Mouse (Mus musculus): Measurements from ENCODE around the gene Tmem104. TPM values are rescaled to one million over a fixed set of nuclear protein-coding genes. Genes with fewer than 3 reads are reported as not detected.
A peak's percentile ranks its signal among the peaks of the same experiment; 100 is the strongest.

Gene Tmem104
- polyA plus RNA-seq, 1 experiment from 2014 or later, result 12.5 TPM

DNA sequence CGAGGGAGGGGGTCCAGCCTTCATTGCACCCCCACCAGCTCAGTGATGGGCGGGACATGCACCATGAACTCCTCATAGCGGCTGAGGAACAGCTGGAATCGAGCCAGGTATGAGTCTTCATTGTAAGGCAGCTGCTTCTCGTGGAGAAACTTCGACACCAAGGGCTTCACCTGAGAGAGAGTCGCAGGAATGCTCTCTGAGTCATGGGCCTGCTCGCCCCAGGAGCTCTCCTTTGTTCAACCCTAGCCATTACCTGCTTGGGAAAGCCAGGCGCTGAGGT, 96.1 kb downstream of the Tmem104 start:
- Histone ChIP-seq H3K27ac (replicated peaks; ENCODE audit: low read depth, low read length) (no peak overlapping the region), H3K4me1 (ENCODE audit: control insufficient read depth, insufficient read depth, low read length) (no peaks in the 10 kb centered on the region), H3K36me3 (ENCODE audit: control insufficient read depth, insufficient read depth, low read length) (no peaks in the 10 kb centered on the region), H3K9ac (ENCODE audit: low read depth, low read length) (no peak overlapping the region), H3K4me2 (ENCODE audit: low read depth, low read length) (no peak overlapping the region), H3K4me3 (ENCODE audit: low read depth, low read length) (no peak overlapping the region), H3K9me3 (ENCODE audit: control insufficient read depth, low read length) (no peaks in the 10 kb centered on the region), H3K27me3 (replicated peaks; ENCODE audit: control insufficient read depth, insufficient read depth, low read length) (no peaks in the 10 kb centered on the region)
- WGBS, result 62% methylated on average over 9 of the region's 9 CpGs
- ATAC-seq (ENCODE audit: low read depth), result no peak
- no peak for DNase-seq (ENCODE audit: low spot score)

DNA sequence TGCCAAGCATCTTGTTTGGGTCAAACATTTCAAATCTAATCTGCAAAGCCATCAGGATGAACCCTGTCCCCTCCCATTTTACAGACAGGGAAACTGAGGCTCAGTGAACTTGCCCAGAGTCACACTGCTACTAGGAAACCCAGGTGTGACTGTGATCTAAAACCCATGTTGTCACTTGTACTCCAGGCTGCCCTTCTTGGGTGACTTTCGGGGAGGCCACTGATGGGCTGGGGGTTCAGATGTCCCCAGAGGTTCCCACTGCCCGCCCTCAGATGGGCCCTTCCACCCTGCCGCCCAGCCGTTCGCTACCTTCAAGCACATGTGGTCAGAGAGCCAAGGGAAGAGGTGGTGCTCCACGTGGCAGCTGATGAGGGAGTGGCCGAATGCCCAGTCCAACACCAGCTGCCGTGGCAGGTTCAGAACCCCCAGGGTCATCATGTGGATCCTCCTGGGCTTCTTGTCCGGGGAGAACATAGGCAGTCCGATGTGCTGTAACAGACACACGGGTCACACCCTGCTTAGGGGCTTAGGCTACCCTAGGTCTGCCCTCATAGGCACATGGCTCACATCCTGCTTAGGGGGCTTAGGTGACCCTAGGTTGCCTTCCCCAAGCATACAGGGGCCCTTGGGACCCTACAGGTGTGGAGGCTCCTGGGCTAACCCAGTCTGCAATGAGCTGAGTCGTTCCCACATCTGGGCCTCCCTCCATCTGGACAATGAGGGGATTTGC, 96.8 kb downstream of the Tmem104 start:
- Histone ChIP-seq H3K4me2 (ENCODE audit: low read depth, low read length) (no peak overlapping the region), H3K4me1 (ENCODE audit: control insufficient read depth, insufficient read depth, low read length) (no peaks in the 10 kb centered on the region), H3K9ac (ENCODE audit: low read depth, low read length) (no peak overlapping the region), H3K36me3 (ENCODE audit: control insufficient read depth, insufficient read depth, low read length) (no peaks in the 10 kb centered on the region), H3K27ac (replicated peaks; ENCODE audit: low read depth, low read length) (no peak overlapping the region), H3K9me3 (ENCODE audit: control insufficient read depth, low read length) (no peaks in the 10 kb centered on the region), H3K27me3 (replicated peaks; ENCODE audit: control insufficient read depth, insufficient read depth, low read length) (no peaks in the 10 kb centered on the region), H3K4me3 (ENCODE audit: low read depth, low read length) (no peak overlapping the region)
- DNase-seq (ENCODE audit: low spot score) (no peak), ATAC-seq (ENCODE audit: low read depth) (no peak)
- 81% methylated on average over 12 of the region's 12 CpGs for WGBS

DNA sequence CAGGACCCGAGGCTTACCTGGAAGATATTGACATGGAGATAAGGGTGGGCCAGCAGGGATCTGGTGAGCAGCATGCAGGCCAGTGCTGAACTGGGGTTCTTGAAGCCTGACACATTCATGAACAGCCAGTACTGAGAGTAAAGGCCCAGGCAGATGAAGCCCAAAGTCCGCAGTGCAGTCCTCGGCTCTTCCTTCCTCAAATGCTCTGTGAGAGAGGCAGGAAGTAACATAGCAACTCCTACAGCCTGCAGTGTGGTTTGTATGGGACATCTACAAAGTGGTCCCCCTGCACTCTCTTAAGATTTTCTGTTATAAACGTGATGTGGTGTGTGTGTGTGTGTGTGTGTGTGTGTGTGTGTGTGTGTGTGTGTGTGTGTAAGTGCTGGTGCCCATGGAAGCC, 98.0 kb downstream of the Tmem104 start:
- Histone ChIP-seq H3K9me3 (ENCODE audit: control insufficient read depth, low read length) (no peaks in the 10 kb centered on the region), H3K36me3 (ENCODE audit: control insufficient read depth, insufficient read depth, low read length) (no peaks in the 10 kb centered on the region), H3K27ac (replicated peaks; ENCODE audit: low read depth, low read length) (no peak overlapping the region), H3K4me1 (ENCODE audit: control insufficient read depth, insufficient read depth, low read length) (no peaks in the 10 kb centered on the region), H3K9ac (ENCODE audit: low read depth, low read length) (no peak overlapping the region), H3K4me3 (ENCODE audit: low read depth, low read length) (no peak overlapping the region), H3K4me2 (ENCODE audit: low read depth, low read length) (no peak overlapping the region), H3K27me3 (replicated peaks; ENCODE audit: control insufficient read depth, insufficient read depth, low read length) (no peaks in the 10 kb centered on the region)
- ATAC-seq (ENCODE audit: low read depth), result no peak
- 56% methylated on average over 2 of the region's 4 CpGs for WGBS
- no peak for DNase-seq (ENCODE audit: low spot score)

DNA sequence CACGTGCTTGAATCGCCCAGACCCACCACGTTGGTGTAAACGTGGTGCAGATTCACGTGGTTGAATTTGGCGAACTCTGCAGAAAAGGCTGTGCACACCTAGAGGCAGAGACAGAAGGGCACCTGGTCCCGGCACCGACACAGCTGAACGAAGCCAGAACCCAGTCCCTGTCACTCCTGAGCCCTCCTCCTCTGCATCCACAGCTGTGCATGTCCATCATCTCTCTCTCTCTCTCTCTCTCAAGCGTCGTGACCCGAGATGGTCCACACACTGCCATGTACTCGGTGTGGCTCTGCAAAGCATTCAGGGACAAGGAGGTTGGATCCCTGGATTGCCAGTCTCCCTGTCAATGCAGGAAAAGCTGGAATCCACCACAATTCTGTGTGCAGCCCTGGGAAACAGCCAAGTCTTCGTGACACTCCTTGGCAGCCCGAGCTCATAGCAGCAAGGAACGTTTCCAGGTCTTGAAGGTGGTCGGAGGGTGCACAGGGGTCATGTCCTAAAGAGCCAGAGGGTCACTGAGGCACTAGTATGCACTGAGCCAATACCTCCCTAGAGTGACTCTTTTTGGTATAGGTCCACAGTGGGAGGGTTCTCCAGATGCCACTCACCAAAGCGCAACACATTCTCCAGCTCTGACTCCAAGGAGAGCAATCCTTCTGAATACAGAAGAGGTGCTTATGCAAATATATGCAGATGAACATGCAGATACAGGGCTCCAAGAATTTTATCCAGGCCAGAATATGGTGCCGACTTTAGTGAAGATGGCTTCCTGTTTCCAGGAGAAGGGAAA, 99.1 kb downstream of the Tmem104 start:
- Histone ChIP-seq H3K36me3 (ENCODE audit: control insufficient read depth, insufficient read depth, low read length) (no peaks in the 10 kb centered on the region), H3K4me3 (ENCODE audit: low read depth, low read length) (no peak overlapping the region), H3K27me3 (replicated peaks; ENCODE audit: control insufficient read depth, insufficient read depth, low read length) (no peaks in the 10 kb centered on the region), H3K27ac (replicated peaks; ENCODE audit: low read depth, low read length) (no peak overlapping the region), H3K4me2 (ENCODE audit: low read depth, low read length) (no peak overlapping the region), H3K9ac (ENCODE audit: low read depth, low read length) (no peak overlapping the region), H3K4me1 (ENCODE audit: control insufficient read depth, insufficient read depth, low read length) (peaks cover under 1% of the 10 kb centered on the region), H3K9me3 (ENCODE audit: control insufficient read depth, low read length) (no peaks in the 10 kb centered on the region)
- ATAC-seq (ENCODE audit: low read depth), result no peak
- WGBS, result 67% methylated on average over 19 of the region's 19 CpGs
- no peak for DNase-seq (ENCODE audit: low spot score)

DNA sequence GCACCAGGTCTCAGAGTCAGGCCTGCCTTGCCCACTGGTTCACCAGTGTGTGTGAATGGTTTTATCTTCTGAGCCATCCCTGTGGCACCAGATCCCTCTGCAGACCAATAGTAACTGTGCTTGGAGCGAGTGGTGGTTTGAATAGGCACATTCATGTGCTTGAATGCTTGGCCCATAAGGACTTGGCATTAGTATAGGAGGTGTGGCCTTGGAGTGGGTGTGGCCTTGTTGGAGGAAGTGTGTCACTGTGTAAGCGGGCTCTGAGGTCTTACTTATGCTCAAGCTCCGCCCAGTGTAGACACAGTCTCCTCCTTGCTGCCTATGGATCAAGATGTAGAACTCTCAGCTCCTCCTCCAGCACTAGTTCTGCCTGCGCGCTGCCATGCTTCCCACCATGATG, 100.1 kb downstream of the Tmem104 start:
- Histone ChIP-seq H3K4me2 (ENCODE audit: low read depth, low read length) (no peak overlapping the region), H3K4me3 (ENCODE audit: low read depth, low read length) (no peak overlapping the region), H3K36me3 (ENCODE audit: control insufficient read depth, insufficient read depth, low read length) (no peaks in the 10 kb centered on the region), H3K27me3 (replicated peaks; ENCODE audit: control insufficient read depth, insufficient read depth, low read length) (no peaks in the 10 kb centered on the region), H3K9me3 (ENCODE audit: control insufficient read depth, low read length) (no peaks in the 10 kb centered on the region), H3K4me1 (ENCODE audit: control insufficient read depth, insufficient read depth, low read length) (peaks cover 3% of the 10 kb centered on the region), H3K9ac (ENCODE audit: low read depth, low read length) (no peak overlapping the region), H3K27ac (replicated peaks; ENCODE audit: low read depth, low read length) (no peak overlapping the region)
- no peak for DNase-seq (ENCODE audit: low spot score)
- ATAC-seq (ENCODE audit: low read depth), result no peak
- 81% methylated on average over 5 of the region's 5 CpGs for WGBS

DNA sequence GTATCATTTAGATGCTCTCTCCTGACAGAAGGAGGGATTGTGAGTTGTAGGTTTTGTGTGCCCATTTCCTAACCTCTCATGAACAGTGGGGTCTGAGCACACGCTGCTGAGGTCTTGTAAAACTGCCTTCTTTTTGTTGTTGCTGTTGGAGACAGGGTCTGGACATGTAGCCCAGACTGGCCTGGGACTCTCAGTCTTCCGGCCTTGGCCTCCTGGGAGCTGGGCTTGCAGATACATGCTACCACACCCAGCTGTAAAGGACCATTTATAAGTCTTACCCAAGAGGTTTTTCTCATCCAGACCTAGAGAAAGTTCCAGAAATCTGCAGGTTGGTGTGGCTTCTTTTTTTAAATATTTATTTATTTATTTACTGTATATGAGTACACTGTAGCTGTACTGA, 101.0 kb downstream of the Tmem104 start:
- no peak overlapping the region for H3K27ac ChIP-seq (replicated peaks; ENCODE audit: low read depth, low read length)
- H3K4me3 ChIP-seq (ENCODE audit: low read depth, low read length), result no peak overlapping the region
- 88% methylated on average over 2 of the region's 2 CpGs for WGBS
- DNase-seq (ENCODE audit: low spot score), result no peak
- no peaks in the 10 kb centered on the region for H3K9me3 ChIP-seq (ENCODE audit: control insufficient read depth, low read length)
- H3K4me2 ChIP-seq (ENCODE audit: low read depth, low read length), result no peak overlapping the region
- peaks cover 3% of the 10 kb centered on the region for H3K4me1 ChIP-seq (ENCODE audit: control insufficient read depth, insufficient read depth, low read length)
- no peaks in the 10 kb centered on the region for H3K36me3 ChIP-seq (ENCODE audit: control insufficient read depth, insufficient read depth, low read length)
- ATAC-seq (ENCODE audit: low read depth), result no peak
- no peaks in the 10 kb centered on the region for H3K27me3 ChIP-seq (replicated peaks; ENCODE audit: control insufficient read depth, insufficient read depth, low read length)
- no peak overlapping the region for H3K9ac ChIP-seq (ENCODE audit: low read depth, low read length)

DNA sequence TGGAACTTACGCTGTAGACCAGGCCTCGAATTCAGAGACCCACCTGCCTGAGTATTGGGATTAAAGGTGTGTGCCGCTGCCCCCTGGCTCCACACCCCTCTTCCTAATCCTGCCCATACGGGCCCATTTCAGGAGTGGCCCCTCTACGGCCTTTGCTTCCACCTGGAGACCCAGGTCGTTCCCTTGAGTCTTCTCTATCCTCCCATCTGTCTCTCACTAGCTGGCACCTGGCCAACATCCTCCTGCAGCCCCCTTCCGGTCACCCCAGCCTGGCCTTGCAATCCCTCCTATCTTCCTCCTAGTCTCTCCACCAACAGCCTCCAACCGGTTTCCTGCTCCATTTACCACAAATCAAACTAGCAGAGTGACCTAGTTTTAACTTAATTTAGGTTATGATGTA, 102.6 kb downstream of the Tmem104 start:
- no peak for ATAC-seq (ENCODE audit: low read depth)
- no peaks in the 10 kb centered on the region for H3K27me3 ChIP-seq (replicated peaks; ENCODE audit: control insufficient read depth, insufficient read depth, low read length)
- peaks cover 3% of the 10 kb centered on the region for H3K4me1 ChIP-seq (ENCODE audit: control insufficient read depth, insufficient read depth, low read length)
- no peak for DNase-seq (ENCODE audit: low spot score)
- no peak overlapping the region for H3K4me3 ChIP-seq (ENCODE audit: low read depth, low read length)
- WGBS, result 77% methylated on average over 8 of the region's 8 CpGs
- no peak overlapping the region for H3K27ac ChIP-seq (replicated peaks; ENCODE audit: low read depth, low read length)
- H3K36me3 ChIP-seq (ENCODE audit: control insufficient read depth, insufficient read depth, low read length), result no peaks in the 10 kb centered on the region
- H3K9me3 ChIP-seq (ENCODE audit: control insufficient read depth, low read length), result no peaks in the 10 kb centered on the region
- H3K4me2 ChIP-seq (ENCODE audit: low read depth, low read length), result no peak overlapping the region
- no peak overlapping the region for H3K9ac ChIP-seq (ENCODE audit: low read depth, low read length)

DNA sequence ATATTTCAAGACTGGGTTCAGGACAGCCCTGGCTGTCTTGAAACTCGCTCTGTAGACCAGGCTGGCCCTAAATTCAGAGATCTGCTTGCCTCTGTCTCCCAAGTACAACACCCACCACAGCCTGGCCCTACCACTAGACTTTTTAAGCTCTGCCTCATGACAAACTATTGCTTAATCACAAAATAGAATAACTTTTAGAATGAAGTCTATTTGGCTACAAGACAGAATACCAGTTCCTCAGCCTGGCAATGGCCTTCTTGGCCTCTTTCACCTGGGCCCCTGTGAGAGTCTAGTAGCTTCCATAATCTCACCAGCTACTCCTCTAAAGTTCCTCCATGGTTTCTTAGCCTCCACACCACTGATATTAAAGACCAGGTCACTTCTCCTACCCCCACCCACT, 103.0 kb downstream of the Tmem104 start:
- no peak overlapping the region for H3K9ac ChIP-seq (ENCODE audit: low read depth, low read length)
- H3K4me3 ChIP-seq (ENCODE audit: low read depth, low read length), result no peak overlapping the region
- ATAC-seq (ENCODE audit: low read depth), result no peak
- no peak overlapping the region for H3K27ac ChIP-seq (replicated peaks; ENCODE audit: low read depth, low read length)
- H3K9me3 ChIP-seq (ENCODE audit: control insufficient read depth, low read length), result no peaks in the 10 kb centered on the region
- H3K4me2 ChIP-seq (ENCODE audit: low read depth, low read length), result no peak overlapping the region
- H3K4me1 ChIP-seq (ENCODE audit: control insufficient read depth, insufficient read depth, low read length), result peaks cover 3% of the 10 kb centered on the region
- DNase-seq (ENCODE audit: low spot score), result no peak
- WGBS, result 91% methylated on average over 1 of the region's 1 CpGs
- H3K27me3 ChIP-seq (replicated peaks; ENCODE audit: control insufficient read depth, insufficient read depth, low read length), result no peaks in the 10 kb centered on the region
- no peaks in the 10 kb centered on the region for H3K36me3 ChIP-seq (ENCODE audit: control insufficient read depth, insufficient read depth, low read length)

DNA sequence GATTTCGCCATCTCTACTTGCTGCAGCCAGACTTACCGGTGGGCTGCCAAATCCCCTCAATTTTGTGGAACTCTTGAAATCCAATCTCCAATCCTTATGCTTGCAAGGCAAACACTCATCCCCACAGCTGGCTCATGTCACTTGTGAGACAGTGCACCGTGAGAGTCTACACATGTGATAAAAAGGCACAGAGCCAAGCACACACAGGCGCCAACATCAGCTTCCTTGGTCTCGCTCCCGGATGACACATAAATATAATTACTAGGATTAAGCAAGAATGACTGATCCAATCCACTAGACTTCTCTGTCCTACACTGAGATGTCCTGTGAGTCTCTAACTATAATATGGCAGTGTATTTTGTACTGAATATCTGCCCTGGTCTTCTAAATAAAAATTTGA, 103.6 kb downstream of the Tmem104 start:
- Histone ChIP-seq H3K9me3 (ENCODE audit: control insufficient read depth, low read length) (no peaks in the 10 kb centered on the region), H3K4me2 (ENCODE audit: low read depth, low read length) (no peak overlapping the region), H3K9ac (ENCODE audit: low read depth, low read length) (no peak overlapping the region), H3K4me3 (ENCODE audit: low read depth, low read length) (no peak overlapping the region), H3K27ac (replicated peaks; ENCODE audit: low read depth, low read length) (no peak overlapping the region), H3K27me3 (replicated peaks; ENCODE audit: control insufficient read depth, insufficient read depth, low read length) (0 out of 2 replicates have a peak, but pooled peaks cover under 1% of the 10 kb centered on the region), H3K4me1 (ENCODE audit: control insufficient read depth, insufficient read depth, low read length) (peaks cover 3% of the 10 kb centered on the region), H3K36me3 (ENCODE audit: control insufficient read depth, insufficient read depth, low read length) (no peaks in the 10 kb centered on the region)
- ATAC-seq (ENCODE audit: low read depth) (no peak), DNase-seq (ENCODE audit: low spot score) (peak; percentile 81)
- 64% methylated on average over 6 of the region's 6 CpGs for WGBS
